Mouse (Mus musculus) ZHBTc4 (cell line): ENCODE data around the gene Polr1a.

Source experiments
- DNase-seq: peaks from one replicate; pipeline ENCODE4 v3.0.0-alpha.2; 2011; ENCODE audit warnings: low read depth, low spot score

Gene Polr1a

DNA sequence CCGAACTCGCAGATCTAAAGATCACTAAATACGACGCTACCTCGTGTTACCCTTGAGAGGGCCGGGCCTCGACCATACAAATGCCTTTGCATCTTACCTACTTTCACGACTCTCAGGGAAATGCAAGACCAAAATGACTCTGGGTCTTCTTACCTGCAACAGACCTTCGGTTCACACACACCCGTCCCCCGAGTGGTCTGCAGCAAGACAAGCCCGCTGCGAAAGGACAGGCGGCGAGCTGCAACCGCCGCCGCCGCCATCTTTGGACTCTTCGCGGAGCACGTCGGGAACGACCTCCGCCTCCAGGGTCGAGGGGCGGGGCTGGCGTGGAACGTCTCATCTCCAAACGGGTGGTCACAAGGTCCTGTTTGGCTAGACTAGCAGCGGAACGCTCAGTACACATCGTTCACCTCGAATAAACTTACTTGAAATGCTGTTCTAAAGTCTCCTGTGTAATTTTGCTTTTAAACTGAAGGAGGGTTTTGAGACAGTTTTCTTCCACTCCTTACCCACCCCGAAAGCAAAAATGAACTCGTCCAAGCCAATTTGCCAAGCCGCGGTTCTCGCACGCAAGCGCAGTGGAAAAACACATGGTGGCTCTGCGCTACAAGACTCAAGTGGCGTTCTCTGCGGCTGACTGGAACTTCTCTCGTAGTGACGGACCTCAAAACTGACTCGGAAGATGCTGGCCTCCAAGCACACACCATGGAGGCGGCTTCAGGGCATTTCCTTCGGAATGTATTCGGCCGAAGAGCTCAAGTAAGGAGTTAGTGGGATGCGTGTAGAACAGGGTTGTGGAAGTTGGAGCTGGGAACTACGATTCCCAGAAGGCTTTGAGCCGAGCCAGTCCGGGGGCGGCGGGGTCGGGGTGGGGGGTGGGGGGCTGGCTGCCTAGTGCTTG is at the start of gene Polr1a, which contains the start of gene Ptcd3:
Polr1a (plus strand) TSS at position 573 of the 901 bp plus-strand sequence.
Ptcd3 (minus strand) TSS at position 270 of the 901 bp plus-strand sequence.
- DNase-seq: peak; percentile 95

DNA sequence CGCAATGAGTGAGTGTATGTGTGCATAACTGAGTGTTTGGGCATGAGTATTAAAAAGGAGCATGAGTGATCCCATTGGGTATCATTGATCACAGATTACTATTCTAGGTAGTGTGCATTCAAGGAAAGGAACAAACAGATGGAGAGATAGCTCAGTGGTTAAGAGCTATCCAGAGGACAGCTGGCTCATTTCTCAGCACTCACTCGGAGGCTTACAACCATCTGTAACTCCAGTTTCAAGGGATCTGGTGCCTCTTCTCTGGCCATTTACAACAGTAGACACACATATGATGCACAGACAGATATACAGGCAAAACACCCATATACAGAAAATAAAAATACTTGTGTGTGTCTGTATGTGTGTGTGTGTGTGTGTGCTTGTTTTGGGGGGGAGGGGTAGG is 41.1 kb upstream of the Polr1a start:
- DNase-seq: no peak

DNA sequence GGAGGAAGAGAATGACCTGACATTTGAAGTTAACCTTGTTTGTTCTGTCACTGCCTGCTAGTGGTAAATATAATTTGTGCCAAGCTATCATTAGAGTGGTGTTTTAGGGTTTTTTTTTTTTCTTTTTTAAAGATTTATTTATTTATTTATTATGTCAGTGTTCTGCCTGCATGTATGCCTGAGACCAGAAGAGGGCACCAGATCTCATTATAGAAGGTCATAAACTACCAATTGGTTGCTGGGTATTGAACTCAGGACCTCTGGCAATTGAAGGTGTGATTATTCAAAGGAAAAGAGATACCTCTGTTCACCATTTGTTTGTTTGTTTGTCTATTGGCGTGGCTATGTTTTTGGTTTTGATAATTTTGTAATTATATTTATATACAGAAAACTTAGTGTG is 40.0 kb upstream of the Polr1a start:
- DNase-seq: peak; percentile 50

DNA sequence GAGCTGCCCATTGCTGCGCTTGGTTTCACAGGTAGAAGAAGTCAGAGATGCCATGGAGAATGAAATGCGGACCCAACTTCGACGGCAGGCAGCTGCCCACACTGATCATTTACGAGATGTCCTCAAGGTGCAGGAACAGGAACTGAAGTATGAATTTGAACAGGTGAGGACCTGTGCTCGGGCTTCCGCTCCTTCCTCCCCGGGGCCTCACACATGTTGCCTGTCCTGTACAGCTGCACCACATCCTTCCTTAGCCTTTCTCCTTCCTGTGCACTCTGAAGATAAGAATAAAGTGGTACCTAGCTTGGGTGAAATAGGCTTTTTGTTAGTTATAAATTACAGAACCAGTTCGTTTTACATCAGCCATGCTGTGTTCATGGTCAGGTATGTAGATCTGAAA is 37.5 kb upstream of the Polr1a start:
- DNase-seq: no peak

DNA sequence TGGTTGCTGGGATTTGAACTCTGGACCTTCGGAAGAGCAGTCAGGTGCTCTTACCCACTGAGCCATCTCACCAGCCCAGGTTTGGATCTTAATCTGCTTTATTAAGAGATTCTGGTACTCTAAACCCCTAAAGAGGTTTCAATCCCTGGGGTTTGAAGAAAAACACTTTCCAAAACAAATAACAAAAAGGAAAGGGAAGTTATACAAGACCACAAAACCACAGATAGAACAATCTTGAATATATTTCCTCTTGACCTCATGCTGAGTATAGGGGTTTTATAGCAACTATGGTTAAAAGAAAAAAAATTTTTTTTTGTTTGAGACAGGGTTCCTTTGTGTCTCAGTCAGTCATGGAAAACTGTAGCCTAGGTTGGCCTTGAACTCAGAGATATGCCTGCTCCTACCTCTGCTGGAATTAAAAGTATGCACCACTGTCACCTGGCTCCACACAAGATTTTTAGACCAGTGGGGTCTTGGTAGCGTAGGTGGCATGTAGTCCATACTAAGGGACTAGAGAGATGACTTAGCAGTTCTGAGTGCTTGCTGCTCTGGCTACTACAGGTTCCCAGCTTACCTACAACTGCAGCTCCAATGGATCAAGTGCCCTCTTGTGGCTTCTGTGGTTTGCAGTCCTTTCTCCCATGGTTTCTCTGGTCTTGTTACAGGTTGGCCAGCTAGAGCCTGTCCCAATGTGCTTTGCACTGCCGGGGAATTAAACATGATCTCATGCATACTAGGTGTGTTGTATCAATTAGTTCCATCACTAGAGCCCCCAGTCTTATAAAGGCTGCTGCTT is 30.7 kb upstream of the Polr1a start:
- peak; percentile 59 for DNase-seq

DNA sequence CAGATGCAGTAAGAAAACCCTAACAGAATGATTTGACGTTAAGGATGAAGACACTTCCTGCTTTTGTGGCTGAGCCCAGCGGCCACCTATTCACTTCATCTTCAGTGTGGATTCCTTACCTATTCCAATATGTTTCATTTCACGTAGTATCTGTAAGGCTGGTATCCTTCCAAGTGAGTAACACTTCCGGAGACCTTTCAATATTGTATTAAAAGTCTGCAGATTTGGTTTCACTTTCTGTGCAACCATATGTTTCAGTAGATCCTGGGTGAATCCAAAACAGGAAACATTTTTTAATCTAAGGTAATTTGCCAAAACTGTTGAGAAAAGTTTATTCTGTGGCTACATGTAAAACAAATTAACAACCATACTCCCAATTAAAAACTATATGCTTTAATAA is 15.6 kb upstream of the Polr1a start:
- no peak for DNase-seq

DNA sequence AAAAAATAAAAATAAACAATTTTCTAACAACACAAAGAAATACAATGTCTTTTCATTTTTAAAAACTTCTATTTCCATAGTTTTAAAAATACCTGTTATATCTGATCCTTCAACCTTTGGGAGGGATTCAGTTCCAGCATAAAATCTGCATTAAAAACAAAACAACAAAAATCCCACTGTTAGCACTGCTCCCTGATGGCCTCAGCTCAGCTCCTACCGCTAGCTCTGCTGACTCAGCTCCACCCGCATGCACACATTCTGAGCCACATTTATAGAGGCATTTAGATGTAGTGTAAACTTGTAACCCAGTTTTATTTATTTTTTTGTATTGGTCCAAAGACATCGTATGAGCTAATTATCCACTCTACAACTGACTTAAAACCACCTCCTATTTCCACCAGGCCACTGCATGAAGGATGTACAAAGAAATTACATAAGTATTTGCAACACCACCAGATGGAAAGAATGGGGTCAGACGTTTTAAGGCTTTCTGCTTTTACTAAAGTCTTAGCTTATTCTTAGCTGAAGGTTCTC is 1.1 kb upstream of the Polr1a start:
- DNase-seq: peak; percentile 33

DNA sequence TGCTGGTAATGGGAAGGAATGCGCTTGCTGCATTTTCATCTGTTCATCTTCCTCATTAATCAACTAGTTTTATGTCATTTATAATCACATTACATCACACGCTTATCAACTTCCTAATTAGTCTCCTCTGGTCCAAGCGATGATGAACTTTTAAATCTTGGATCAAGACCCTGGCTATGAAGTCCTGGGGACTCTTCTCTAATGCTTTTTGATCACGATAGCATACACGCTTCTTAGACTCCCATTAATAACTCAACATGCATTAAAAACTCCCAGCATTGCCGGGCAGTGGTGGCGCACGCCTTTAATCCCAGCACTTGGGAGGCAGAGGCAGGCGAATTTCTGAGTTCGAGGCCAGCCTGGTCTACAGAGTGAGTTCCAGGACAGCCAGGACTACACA is 531 bp downstream of the Polr1a start:
- DNase-seq: no peak

DNA sequence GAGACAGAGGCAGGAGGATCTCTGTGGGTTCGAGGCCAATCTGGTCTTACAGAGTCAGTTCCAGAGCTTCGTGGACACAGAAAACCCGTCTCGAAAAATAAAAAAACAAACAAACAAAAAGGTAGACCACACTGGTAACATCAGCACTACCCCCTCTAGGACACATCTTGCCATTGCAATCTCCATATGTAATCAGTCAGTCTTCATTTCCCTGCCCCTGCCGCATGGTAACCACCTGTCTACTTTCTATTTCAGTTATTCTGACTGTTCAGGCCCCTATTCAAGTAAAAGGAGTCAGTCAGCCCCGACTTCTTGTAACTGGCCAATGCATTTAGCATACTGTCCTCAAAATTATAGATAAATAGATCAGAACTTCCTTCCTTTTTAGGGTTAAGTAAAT is 987 bp downstream of the Polr1a start:
- DNase-seq: peak; percentile 58

DNA sequence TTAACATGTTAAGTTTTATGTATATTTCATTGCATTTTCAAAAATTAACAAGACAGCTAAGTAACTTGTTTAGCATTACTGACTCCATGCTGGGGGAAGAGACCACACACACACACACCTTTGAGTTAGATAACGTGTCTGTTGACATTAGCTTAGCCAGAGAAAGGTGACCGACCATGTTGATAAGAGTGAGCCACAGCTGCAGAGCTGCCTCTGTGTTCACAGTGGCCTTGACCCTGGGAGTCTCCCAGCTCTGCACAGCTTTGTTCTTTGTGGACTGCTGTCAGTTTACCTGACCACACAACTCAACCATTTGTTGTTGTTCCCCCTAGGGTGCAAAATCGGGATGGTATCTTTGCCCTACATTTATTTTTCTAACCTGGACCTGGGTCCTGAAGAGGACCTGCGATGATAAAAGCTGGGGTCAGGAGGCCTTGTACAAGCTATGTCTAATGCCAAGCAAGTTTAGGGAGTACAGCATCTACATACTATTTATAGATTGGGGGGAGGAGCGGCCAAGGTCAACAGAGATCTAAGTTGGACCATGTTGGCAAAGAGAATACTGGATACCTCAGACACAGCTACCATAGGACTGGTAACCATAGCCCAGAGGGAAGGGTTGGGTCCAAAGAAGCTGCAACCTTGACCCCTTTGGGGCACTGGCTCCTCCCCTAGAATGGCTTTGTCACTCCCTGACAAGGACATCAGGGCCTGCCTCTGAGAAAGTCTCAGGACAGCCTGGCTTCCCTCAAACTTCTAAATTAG is 3.0 kb downstream of the Polr1a start:
- peak; percentile 50 for DNase-seq

DNA sequence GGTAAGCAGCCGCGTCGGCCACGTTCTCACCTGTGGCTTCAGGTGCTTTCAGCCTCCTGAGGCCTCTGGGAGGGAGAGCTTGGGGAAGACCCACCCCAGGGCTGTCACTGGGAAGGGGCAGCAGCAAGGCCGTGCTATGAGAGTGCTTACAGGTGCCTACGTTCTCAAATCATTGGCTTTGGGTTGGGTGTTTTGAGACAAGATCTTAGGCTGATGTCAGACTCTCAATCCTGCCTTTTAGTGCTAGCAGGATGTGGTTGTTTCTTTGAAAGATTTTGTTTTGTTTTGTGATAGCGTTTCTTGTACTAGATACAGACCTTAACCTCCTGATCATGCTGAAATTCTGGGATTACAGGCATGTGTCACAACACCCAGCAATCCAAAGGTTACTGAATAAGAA is 11.9 kb downstream of the Polr1a start:
- no peak for DNase-seq

DNA sequence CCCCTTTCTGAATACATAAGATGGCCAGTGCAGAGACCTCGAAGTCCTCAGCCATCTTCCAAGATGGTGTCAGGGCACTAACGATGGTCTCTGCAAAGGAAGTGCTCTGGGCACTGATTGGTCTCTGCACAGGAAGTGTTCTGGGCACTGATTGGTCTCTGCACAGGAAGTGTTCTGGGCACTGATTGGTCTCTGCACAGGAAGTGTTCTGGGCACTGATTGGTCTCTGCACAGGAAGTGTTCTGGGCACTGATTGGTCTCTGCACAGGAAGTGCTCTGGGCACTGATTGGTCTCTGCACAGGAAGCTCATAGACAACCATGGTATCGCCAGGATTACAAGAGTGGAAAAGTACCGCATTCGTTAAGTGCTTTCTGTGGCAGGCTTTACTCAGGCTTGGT is 16.4 kb downstream of the Polr1a start:
- DNase-seq: peak; percentile 66

DNA sequence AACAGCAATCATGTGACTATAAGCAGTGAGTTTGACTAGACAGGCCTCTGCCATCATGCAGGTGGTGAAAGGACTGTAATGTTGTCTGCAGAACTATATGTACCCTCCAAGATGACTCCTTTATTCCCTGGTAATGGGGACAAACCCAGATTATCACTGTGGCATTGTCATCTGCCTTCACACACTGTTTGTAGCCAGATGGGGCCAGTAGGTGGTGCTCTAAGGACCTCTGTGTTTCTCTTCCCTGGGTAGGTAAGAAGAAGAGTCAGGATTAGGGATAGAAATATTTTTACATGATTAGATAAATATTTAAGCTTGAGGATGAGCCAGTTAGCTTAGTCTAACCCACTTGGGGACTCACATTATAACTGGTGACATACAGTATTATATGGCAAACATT is 19.1 kb downstream of the Polr1a start:
- peak; percentile 55 for DNase-seq

DNA sequence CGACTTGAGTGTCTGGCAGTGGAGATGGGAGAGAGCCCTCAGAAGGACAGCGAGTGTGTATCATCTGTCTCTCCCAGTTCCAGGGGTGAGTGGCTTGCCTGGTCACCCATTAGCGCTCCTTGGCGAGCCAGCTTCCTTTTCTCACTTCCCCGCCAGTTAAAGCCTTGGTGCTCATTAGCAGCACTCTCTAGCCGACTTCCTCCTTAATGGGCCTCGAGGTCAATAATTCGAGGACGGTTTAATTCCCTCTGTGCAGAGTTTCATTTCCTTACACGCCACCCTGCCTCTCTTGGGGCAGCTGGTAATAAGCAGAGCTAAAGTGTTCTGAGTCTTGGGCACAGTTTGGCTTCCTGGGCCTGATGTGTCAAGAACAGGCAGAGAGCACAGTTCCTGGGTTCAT is 21.2 kb downstream of the Polr1a start:
- no peak for DNase-seq

DNA sequence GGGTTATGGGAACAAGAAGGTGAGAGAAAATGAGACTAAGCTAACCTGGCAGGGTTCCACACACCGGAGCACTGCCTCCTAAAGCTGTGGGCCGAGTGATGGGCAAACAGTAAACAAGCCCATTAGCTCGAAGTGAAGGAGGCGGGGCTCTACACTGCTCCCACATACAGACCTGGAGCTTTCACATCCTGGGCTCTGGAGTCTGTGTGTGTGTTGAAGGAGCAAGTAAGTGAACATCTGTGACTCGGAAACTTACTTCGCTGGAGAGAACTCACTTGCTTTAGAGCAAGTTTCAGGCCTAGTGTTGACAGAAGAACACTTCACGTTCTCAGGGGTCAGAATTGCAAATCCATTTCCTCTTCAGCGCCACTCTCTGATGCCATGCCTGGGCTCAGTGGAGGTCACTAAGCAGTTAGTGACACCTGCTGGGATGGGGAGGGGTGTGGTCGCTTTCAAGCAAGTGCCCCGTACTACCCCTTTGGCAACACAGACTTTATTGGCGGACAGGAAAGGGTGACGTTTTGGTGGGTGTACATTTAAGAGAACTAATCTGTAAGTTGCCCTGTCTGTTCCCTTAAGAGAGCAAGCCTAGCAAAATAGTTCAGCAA is 22.1 kb downstream of the Polr1a start:
- DNase-seq: peak; percentile 17

DNA sequence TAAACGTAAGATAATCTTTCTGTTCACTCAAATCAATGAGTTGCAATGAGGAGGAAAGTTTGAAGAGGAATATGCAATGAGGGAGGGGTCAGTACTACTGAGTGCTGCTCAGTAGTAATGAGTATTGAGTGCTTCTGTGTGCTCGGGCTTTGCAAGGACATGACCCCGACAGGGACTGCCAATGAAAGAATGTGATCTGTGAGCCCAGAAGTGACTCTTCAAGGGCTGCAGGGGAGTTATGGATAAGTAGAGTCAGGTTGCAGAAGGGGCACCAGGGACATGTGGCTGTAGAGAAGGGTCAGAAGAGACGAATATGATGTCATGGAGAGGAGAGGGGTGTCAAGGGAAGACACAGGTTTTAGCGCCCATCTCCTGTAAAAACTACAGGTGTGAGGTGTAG is 23.5 kb downstream of the Polr1a start:
- no peak for DNase-seq

DNA sequence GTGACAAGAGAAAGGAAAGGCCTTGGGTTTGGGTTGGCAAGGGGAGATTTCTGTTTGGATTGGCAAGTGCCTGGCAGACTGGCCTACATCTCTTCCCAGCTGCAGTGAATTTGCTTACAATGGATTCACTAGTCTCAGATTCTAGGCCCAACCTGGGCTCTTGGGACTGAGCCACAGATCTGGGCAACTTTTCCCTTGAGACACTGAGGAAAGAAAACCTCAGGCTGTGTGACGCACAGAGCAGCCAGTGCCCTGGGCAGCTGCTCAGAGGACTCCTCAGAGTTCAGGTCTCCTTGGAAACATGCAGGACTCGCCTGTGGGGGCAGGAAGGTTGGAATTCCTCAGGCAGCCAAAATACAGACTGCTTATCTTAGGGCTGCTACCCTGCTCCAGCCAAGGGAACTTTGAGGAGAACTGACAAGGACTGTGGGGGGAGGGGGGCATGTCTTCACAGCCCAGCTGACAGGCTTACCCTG is 25.3 kb downstream of the Polr1a start:
- DNase-seq: no peak

DNA sequence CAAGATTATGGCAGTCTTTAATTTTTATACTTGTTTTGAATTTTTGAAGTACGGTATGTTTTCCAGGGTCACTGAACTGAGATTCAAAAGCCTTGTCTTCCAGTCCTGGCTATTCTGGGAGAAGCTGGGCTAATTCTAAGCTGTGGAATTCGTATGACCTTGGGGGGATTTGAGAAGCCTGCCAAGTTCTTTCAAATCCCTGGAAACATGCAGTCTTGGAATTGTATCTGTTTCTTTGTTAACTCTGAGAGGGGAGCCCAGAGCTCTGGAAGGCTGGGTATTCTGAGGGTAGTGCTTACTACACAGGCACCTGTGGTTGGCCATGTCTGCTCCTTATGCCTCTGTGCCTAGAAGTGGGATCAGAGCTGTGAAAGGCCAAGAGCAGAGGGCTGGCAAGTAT is 26.9 kb downstream of the Polr1a start:
- DNase-seq: no peak

DNA sequence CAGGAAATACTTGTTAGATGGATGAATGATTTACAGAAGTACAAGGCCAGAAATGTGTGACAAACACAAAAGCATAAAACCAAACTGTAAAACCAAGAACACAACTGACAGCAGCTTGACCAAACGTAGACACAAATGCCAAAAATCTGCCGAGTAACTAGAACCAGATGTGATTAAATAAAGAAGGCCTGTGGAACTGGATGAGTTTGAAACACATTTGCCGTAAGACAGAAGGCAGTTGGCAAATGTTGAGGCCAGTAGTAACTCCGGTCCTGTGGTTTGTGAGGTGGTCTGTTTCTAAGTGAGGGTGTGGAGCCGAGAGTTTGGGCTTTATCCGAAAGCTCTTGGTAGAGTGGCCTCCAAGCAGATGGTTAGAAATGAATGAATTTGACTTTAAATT is 32.1 kb downstream of the Polr1a start:
- no peak for DNase-seq

DNA sequence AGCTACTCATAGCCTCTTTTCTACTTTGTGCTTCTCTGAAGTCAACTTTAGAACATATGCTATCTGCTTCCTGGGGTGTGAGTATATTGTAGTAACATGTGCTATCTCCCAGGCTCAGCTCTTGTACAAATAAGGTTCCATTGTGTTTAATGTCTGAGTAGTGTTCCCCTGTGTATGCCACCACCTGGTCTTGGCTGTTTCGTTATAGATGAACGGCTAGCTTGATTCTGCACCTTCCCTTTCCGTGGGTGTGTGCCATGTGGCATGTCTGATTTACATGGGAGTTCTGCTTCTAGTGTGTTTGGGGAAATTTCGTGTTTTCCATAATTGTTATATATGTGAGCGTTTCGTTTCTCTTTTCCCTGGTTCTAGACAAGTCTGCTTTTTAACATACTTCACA is 36.2 kb downstream of the Polr1a start:
- DNase-seq: no peak

DNA sequence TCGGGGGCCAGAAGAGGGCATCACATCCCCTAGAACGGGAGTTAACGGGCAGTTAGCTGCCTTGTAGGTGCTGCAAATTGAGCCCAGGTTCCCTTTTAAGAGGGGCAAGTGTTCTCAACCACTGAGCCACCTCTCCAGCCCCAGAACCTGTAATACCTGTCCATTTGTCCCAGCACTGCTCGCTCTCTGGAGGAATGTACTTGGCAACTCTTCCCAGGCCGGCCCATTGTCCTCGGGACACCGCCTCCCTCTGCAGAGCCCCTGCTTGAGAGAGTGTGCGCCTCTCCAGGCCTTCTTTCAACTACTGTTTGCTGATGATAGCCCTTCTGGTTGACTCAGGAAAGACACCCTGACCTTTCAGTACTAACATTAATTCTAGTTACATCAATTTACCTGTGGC is 37.3 kb downstream of the Polr1a start:
- peak; percentile 45 for DNase-seq
